Mouse (Mus musculus): ENCODE measurements around the gene Scd3. TPM values are rescaled to one million over a fixed set of nuclear protein-coding genes. Genes with fewer than 3 reads are reported as not detected.

Gene Scd3
- not detected for polyA plus RNA-seq (2014; fragmentation: Illumina TruSeq; extraction: RNeasy Lipid Tissue Mini Kit (QIAGEN cat#74804); ENCODE audit: low replicate concordance)

DNA sequence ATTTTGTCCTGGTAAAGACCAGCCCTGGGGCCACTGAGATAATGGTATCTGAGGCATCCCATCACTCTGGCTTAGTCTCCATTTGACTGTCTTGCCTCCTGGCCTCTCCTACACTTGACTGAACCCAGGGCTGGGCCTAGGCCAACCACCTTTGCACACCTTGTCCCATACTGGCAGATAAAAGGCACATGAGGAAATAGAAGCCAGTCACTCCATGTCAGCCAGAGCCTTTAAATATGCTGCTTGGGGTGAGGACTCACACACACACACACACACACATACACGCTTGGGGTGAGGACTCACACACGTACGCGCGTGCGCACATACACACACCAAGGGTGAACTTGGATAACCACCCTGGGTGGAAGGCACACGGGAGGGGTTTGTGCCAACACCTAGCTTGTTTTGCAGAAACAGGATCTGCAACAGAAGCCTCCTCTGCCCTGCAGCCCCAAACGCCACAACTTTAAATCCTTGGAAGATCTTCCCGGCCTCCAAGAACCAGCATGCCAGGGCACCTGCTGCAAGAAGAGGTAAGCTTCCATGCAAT lies at the start of gene Scd3:
Gene Scd3 (plus strand): TSS at position 255 of the 550 bp plus-strand sequence.

DNA sequence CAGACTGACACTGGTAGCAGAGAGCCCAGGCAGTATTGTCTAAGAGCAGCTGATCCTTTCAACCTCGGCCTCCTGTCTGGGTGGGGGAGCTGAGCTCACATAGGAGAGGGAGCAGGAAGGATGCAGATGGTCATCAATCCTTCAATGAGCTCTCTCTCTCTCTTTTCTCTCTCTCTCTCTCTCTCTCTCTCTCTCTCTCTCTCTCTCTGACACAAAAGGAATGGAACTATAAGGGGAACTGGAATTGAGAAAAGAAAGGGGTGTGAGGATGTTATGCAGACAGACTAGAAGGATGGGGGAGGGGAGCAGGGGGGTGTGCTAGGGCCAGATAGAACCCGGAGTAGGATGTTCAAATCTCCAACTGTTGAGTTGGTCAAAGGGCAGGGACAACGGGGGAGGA lies 10.7 kb upstream of the Scd3 start, which contains the start of gene Pkd2l1:
Gene Pkd2l1 (minus strand): TSS at position 101 of the 400 bp plus-strand sequence.

DNA sequence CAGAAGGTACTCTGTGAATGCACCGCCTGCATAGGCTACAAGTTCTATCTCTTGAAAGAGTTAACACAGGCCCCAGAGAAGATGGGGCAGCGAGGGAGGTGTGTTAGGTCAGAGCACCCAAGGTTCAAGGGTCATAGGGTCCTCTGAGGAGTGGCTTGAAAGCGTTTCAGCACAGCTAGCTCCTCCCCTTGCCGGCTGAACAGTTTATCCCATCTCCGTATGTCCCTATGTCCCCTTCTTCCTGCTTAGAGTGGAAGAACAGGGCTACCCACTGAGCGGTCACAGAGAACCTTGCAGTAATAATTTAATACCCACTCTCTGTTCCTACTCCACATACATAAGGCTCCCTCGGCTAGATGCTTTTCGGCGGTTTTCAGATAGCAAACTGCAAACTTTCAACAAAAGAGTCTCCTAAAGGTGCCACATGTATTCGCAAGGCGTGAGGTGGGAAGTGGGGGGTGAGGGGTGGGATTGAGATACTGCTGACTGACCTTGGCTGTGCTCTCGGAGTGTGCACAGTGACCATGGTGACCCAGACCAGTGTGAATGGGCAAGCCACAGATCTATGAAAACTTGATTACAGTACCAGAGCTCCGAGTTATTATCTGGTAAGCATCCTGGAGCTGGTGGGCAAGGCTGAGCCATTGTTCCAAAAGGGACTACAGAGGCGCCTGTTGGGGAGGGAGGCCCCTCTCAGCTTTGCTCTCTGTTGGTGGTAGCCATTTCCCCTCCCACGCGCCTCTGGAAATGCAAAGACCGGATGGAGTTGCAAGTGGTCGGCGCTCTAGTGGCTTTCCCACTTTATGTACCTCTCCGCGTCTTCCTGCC lies 90.1 kb downstream of the Scd3 start, which contains the start of gene Scd2:
Gene Scd2 (plus strand): TSS at position 734 of the 828 bp plus-strand sequence.

Other genes with a start within 250 kb of the Scd3 start
- gene Cpn1, start 216.7 kb upstream of the Scd3 start, polyA plus RNA-seq (2014; fragmentation: Illumina TruSeq; extraction: RNeasy Lipid Tissue Mini Kit (QIAGEN cat#74804); ENCODE audit: low replicate concordance), result not detected
- gene Cyp2c23, start 174.1 kb upstream of the Scd3 start, polyA plus RNA-seq (2014; fragmentation: Illumina TruSeq; extraction: RNeasy Lipid Tissue Mini Kit (QIAGEN cat#74804); ENCODE audit: low replicate concordance), result 4.3 TPM
- gene Erlin1, start 133.5 kb upstream of the Scd3 start, polyA plus RNA-seq (2014; fragmentation: Illumina TruSeq; extraction: RNeasy Lipid Tissue Mini Kit (QIAGEN cat#74804); ENCODE audit: low replicate concordance), result 127 TPM
- gene Chuk, start 95.8 kb upstream of the Scd3 start, polyA plus RNA-seq (2014; fragmentation: Illumina TruSeq; extraction: RNeasy Lipid Tissue Mini Kit (QIAGEN cat#74804); ENCODE audit: low replicate concordance), result 361 TPM
- 6.6 TPM for gene Cwf19l1, start 67.4 kb upstream of the Scd3 start, polyA plus RNA-seq (2014; fragmentation: Illumina TruSeq; extraction: RNeasy Lipid Tissue Mini Kit (QIAGEN cat#74804); ENCODE audit: low replicate concordance)
- gene Bloc1s2, start 56.8 kb upstream of the Scd3 start, polyA plus RNA-seq (2014; fragmentation: Illumina TruSeq; extraction: RNeasy Lipid Tissue Mini Kit (QIAGEN cat#74804); ENCODE audit: low replicate concordance), result 53.9 TPM
- gene Pkd2l1, start 10.8 kb upstream of the Scd3 start, polyA plus RNA-seq (2014; fragmentation: Illumina TruSeq; extraction: RNeasy Lipid Tissue Mini Kit (QIAGEN cat#74804); ENCODE audit: low replicate concordance), result not detected
- 15.4 TPM for gene Scd2, start 90.4 kb downstream of the Scd3 start, polyA plus RNA-seq (2014; fragmentation: Illumina TruSeq; extraction: RNeasy Lipid Tissue Mini Kit (QIAGEN cat#74804); ENCODE audit: low replicate concordance)
- gene Scd4, start 129.8 kb downstream of the Scd3 start, polyA plus RNA-seq (2014; fragmentation: Illumina TruSeq; extraction: RNeasy Lipid Tissue Mini Kit (QIAGEN cat#74804); ENCODE audit: low replicate concordance), result 0.19 TPM
- 258 TPM for gene Scd1, start 204.6 kb downstream of the Scd3 start, polyA plus RNA-seq (2014; fragmentation: Illumina TruSeq; extraction: RNeasy Lipid Tissue Mini Kit (QIAGEN cat#74804); ENCODE audit: low replicate concordance)